Mouse (Mus musculus): Measurements from ENCODE around the gene Fto.

GRCm38 (mm10) chr8:91636887-91637286, 323.6 kb downstream of the Fto start:
- TF ChIP-seq POLR2A (IDR thresholded peaks at IDR 0.05; ENCODE audit: low read depth, low read length) (no peak), CTCF (conservative IDR thresholded peaks at IDR 0.05; ENCODE audit: insufficient read depth, insufficient read length, low read depth, low read length) (no peak)
